Mouse (Mus musculus): ENCODE data around the gene Wdr74. TPM values are rescaled to one million over a fixed set of nuclear protein-coding genes. Genes with fewer than 3 reads are reported as not detected.

The Wdr74 gene
- total and polyA plus RNA-seq, 3 experiments, result 208 to 803 (median 208) TPM

DNA sequence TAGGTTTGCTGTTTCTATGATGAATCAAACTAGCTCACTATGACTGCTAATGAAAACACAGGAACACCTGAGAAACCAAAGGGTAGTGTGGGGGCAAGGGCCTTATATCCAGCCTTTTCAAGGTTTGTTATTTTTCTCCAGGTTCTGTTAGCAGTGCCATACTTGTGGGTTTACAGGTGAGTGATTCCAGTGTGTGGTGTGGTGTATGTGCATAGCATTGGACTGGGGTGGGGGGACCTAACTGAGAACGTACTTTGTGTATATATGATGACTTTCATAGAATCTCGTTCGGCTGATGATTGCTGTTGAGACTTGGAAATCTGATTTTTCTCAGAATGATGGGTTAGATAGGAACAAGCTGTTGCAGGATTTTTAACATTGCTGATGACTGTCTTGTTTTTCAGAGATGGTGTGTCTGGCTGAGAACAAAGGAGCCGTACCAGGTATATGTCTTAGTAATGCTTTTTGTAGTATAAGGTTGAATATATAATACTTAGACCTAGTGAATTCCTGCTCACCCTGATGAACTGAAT, 10.5 kb upstream of the Wdr74 start (continued):
- no peak for TF ChIP-seq ZKSCAN1 (IDR thresholded peaks at IDR 0.05; ENCODE audit: low read depth, low read length)
- TF ChIP-seq BHLHE40 (IDR thresholded peaks at IDR 0.05; ENCODE audit: borderline replicate concordance, low read depth, low read length), result no peak
- TF ChIP-seq MYC (IDR thresholded peaks at IDR 0.05; ENCODE audit: low read depth, low read length), result no peak
- no peak for TF ChIP-seq USF2 (IDR thresholded peaks at IDR 0.05; ENCODE audit: borderline replicate concordance in 1 of 2, insufficient read depth in 1 of 2, low read depth in 1 of 2, low read length in 2 of 2)
- no peak for TF ChIP-seq JUND (IDR thresholded peaks at IDR 0.05; ENCODE audit: low read depth, low read length)
- no peak for TF ChIP-seq NRF1 (IDR thresholded peaks at IDR 0.05; ENCODE audit: insufficient read depth, low read depth, low read length, poor library complexity, severe bottlenecking)
- TF ChIP-seq ETS1 (IDR thresholded peaks at IDR 0.05; ENCODE audit: low read depth, low read length), result no peak
- TF ChIP-seq POLR2AphosphoS5 (IDR thresholded peaks at IDR 0.05; ENCODE audit: borderline replicate concordance, low read depth, low read length), result no peak
- peak; percentile 41; the same call in 1 of the 2 replicates for TF ChIP-seq MAFK (IDR thresholded peaks at IDR 0.05; ENCODE audit: borderline replicate concordance, low read depth, low read length)
- TF ChIP-seq SMC3 (IDR thresholded peaks at IDR 0.05; ENCODE audit: low read depth, low read length), result peak; percentile 10
- no peak for TF ChIP-seq CTCF (IDR thresholded peaks at IDR 0.05 in 2 of 3, conservative IDR thresholded peaks at IDR 0.05 in 1 of 3; ENCODE audit: control insufficient read depth in 1 of 3, insufficient read depth in 1 of 3, low read depth in 2 of 3, low read length in 3 of 3, poor library complexity in 1 of 3, severe bottlenecking in 1 of 3)
- 0 out of 2 replicates have a peak, but pooled peaks have one; percentile 19 for TF ChIP-seq SIN3A (IDR thresholded peaks at IDR 0.05; ENCODE audit: low read length)
- TF ChIP-seq ZC3H11A (IDR thresholded peaks at IDR 0.05; ENCODE audit: low read depth, low read length), result no peak
- TF ChIP-seq NELFE (IDR thresholded peaks at IDR 0.05; ENCODE audit: low read depth, low read length), result no peak
- TF ChIP-seq TCF12 (IDR thresholded peaks at IDR 0.05; ENCODE audit: low read depth, low read length), result no peak
- peak; percentile 9; the same call in 1 of the 2 replicates for TF ChIP-seq POLR2AphosphoS2 (IDR thresholded peaks at IDR 0.05; ENCODE audit: low read length)
- no peak; the same call in 1 of the 2 replicates for TF ChIP-seq KAT2A (conservative IDR thresholded peaks at IDR 0.05; ENCODE audit: low read depth, low read length)
- TF ChIP-seq E2F4 (IDR thresholded peaks at IDR 0.05; ENCODE audit: borderline replicate concordance, low read depth, low read length), result no peak
- peak; percentile 15 to 31; a peak in 1 of 4 replicates for TF ChIP-seq POLR2A (IDR thresholded peaks at IDR 0.05; ENCODE audit: control insufficient read depth in 1 of 2, insufficient read depth in 1 of 2, low read depth in 1 of 2, low read length in 2 of 2, poor library complexity in 1 of 2)

DNA sequence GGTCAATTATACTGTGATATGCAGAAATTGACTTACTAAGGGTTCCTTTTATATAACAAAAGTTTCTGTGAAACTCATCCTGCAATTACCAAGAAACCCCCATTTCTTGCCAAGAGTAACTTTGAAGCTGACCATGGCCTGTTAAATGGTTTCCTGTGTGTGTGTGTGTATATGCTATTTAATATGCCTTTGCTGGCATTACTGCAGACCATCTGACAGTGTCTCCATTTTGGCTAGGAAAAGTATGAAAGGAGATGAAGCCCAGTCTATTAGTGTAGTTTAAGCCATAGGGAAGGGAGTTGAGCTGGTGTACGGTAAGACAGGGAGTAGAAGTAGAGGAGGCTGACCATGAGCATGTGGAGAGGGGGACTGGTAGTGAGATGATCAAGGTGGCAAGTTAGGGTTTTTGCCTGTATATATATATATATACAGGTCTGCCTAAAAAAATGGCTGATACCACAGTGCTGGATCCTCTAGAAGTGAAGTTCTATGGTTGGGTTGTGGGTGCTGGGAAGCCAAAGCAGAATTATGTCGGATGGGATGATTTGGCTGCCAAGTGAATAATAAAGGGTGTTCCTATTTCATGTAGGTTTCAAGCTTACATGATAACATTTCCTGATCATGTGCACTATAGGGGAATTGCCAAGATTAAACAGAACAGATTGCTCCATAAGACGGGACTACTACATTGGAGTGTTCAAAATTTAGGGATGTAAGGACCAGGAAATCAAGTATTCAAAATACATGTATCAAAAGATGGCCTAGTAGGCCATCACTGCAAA, 8.8 kb upstream of the Wdr74 start:
- H3K36me3 ChIP-seq (ENCODE audit: control insufficient read depth in 1 of 2, insufficient read depth in 2 of 2, low read length in 2 of 2), result peaks cover 9 to 22% of the 10 kb centered on the region in 2 experiments
- H3K27me3 ChIP-seq (ENCODE audit: control insufficient read depth in 1 of 2, insufficient read depth in 2 of 2, low read length in 2 of 2), result no peaks in the 10 kb centered on the region
- 0 out of 4 replicates have a peak, but pooled peaks cover 0 to 2% of the 10 kb centered on the region in 2 experiments for H3K4me1 ChIP-seq (ENCODE audit: control insufficient read depth in 1 of 2, insufficient read depth in 2 of 2, low read length in 2 of 2)
- H3K79me2 ChIP-seq (ENCODE audit: control insufficient read depth, insufficient read depth, low read length, poor library complexity), result peaks cover 36% of the 10 kb centered on the region
- H3K4me3 ChIP-seq (ENCODE audit: control insufficient read depth in 1 of 2, insufficient read depth in 1 of 2, low read depth in 2 of 2, low read length in 2 of 2), result peak overlapping the region in 1 of 2 experiments; percentile 22; a peak in 2 of 4 replicates
- no peaks in the 10 kb centered on the region for H3K9me3 ChIP-seq (replicated peaks; ENCODE audit: insufficient read depth, low read length)
- DNase-seq (ENCODE audit: low read depth, low spot score), result no peak
- H3K27ac ChIP-seq (ENCODE audit: control insufficient read depth, low read depth, low read length), result peak overlapping the region; percentile 38
- H3K9ac ChIP-seq (ENCODE audit: control insufficient read depth, low read depth, low read length, poor library complexity, severe bottlenecking), result peak overlapping the region; percentile 42
- TF ChIP-seq ZKSCAN1 (IDR thresholded peaks at IDR 0.05; ENCODE audit: low read depth, low read length) (no peak), CHD2 (IDR thresholded peaks at IDR 0.05; ENCODE audit: low read length) (no peak), ELF1 (IDR thresholded peaks at IDR 0.05; ENCODE audit: low read depth, low read length) (no peak), POLR2AphosphoS2 (IDR thresholded peaks at IDR 0.05; ENCODE audit: low read length) (peak; percentile 42), SIN3A (IDR thresholded peaks at IDR 0.05; ENCODE audit: low read length) (0 out of 2 replicates have a peak, but pooled peaks have one; percentile 16), TCF12 (IDR thresholded peaks at IDR 0.05; ENCODE audit: low read depth, low read length) (no peak), NRF1 (IDR thresholded peaks at IDR 0.05; ENCODE audit: insufficient read depth, low read depth, low read length, poor library complexity, severe bottlenecking) (no peak), ETS1 (IDR thresholded peaks at IDR 0.05; ENCODE audit: low read depth, low read length) (no peak), POLR2A (IDR thresholded peaks at IDR 0.05; ENCODE audit: control insufficient read depth in 1 of 2, insufficient read depth in 1 of 2, low read depth in 1 of 2, low read length in 2 of 2, poor library complexity in 1 of 2) (peak in 1 of 2 experiments; percentile 38; a peak in 1 of 4 replicates), MAX (IDR thresholded peaks at IDR 0.05; ENCODE audit: low read length) (no peak), ZMIZ1 (IDR thresholded peaks at IDR 0.05; ENCODE audit: low read depth, low read length) (no peak), ZNF384 (IDR thresholded peaks at IDR 0.05; ENCODE audit: low read depth, low read length) (no peak)
